Mouse (Mus musculus): ENCODE measurements around the gene Slc50a1. TPM values are rescaled to one million over a fixed set of nuclear protein-coding genes. Genes with fewer than 3 reads are reported as not detected.

The Slc50a1 gene
- 86.5 TPM in 2 replicates for polyA plus RNA-seq (2014; fragmentation: Nextera tagmentation; extraction: Ambion mirVana)

DNA sequence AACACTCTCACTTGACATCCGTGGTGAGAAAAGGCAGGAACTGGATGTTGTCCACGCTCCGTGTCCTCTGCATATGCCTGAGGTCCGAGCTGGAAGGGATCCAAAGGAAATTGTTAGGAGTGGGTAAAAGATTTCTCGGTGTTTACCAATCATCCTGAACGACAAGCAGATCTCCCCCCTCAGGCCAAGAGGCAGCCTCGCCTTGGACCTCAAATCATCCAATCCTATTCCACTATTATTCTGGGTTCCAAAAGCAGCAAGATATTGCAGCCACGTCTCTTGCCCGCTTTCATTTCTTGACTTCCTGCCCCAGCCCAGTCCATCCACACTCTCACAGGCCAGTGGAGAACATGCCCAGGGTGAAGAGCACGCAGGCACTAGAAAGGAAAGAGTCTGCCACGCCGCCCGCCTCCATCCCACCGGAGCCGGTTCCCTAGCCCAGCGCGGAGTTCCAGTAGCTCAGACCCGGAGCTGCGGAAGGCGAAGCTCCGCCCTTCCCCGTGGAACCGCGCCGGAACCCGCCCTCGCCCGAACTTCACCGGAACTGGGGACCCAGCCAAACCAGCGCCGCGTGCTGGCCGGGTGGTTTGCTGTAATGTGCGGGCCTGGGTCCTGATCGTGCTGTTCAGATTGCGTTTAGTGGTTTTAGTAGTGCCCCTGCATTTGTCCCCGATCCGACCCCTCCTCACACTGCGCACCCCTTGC is at the start of gene Slc50a1:
Gene Slc50a1, minus strand, starts transcription at position 520 of the 705 bp plus-strand sequence.
- WGBS, result 2% methylated on average over 39 of the region's 39 CpGs
- Histone ChIP-seq H3K4me3 (ENCODE audit: low read depth, low read length) (peak within 1 kb of the TSS; percentile 51), H3K9me3 (ENCODE audit: control insufficient read depth, low read depth, low read length) (no peaks in the 10 kb centered on the region)

DNA sequence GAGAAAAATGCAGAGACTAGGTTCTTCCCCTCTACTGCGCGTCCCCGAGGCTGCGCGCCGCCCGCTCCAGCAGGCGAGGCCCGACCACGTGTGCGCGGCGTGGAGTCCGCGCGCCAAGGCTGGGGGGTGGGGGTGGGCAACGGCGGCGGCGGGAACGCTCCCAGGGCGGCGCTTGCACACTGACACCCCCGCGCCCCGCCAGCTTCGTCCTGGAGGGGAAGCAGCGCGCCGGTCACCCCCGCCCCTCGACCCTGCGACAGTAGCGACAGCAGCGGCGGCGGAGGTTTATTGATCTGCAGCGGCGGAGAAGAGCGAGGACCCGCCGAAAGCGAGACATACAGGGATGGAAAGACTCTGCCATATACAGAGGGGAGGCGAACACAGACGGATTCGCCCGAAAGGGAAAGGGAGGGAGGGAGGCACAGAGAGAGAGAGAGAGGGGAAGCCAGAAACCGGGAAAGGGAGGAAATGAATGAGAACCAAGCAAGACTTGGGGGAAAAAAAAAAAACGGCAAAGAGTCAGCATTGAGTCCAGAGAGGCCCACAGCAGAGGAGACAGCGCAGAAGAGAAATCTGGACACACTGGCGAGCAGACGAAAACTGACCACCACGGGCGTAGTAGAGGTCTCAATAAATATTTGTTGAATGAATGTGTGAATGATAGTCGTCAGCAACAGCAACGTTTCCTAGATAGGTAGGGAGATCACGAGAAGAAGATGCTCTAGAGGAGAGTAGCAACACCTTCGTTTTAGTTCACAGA is 49.4 kb upstream of the Slc50a1 start:
- Histone ChIP-seq H3K36me3 (ENCODE audit: control insufficient read depth, insufficient read depth, low read length) (no peaks in the 10 kb centered on the region), H3K4me3 (ENCODE audit: low read depth, low read length) (peak overlapping the region; percentile 52), H3K9me3 (ENCODE audit: control insufficient read depth, low read depth, low read length) (no peaks in the 10 kb centered on the region), H3K27ac (ENCODE audit: low read length) (no peak overlapping the region), H3K4me2 (replicated peaks; ENCODE audit: low read depth, low read length) (peak overlapping the region; percentile 89), H3K4me1 (ENCODE audit: control insufficient read depth, insufficient read depth, low read length) (peaks cover 56% of the 10 kb centered on the region), H3K9ac (replicated peaks; ENCODE audit: low read depth, low read length) (peak overlapping the region; percentile 38; the same call in 1 of the 2 replicates), H3K27me3 (ENCODE audit: control insufficient read depth, insufficient read depth, low read length) (peaks cover 15% of the 10 kb centered on the region; the same call in 1 of the 2 replicates)
- no peak for ATAC-seq (ENCODE audit: insufficient number of reproducible peaks, insufficient read depth, low FRiP score, low read depth)
- 1% methylated on average over 58 of the region's 58 CpGs for WGBS

More for the DNA sequence above, at the start of gene Slc50a1:
- H3K27me3 ChIP-seq (ENCODE audit: control insufficient read depth, insufficient read depth, low read length), result no peaks in the 10 kb centered on the region
- peak within 1 kb of the TSS; percentile 64 for H3K4me2 ChIP-seq (replicated peaks; ENCODE audit: low read depth, low read length)
- peak; percentile 39; the same call in 1 of the 2 replicates for ATAC-seq (ENCODE audit: insufficient number of reproducible peaks, insufficient read depth, low FRiP score, low read depth)
- peaks cover 34% of the 10 kb centered on the region for H3K4me1 ChIP-seq (ENCODE audit: control insufficient read depth, insufficient read depth, low read length)
- no peaks in the 10 kb centered on the region; the same call in 1 of the 2 replicates for H3K36me3 ChIP-seq (ENCODE audit: control insufficient read depth, insufficient read depth, low read length)
- H3K9ac ChIP-seq (replicated peaks; ENCODE audit: low read depth, low read length), result peak within 1 kb of the TSS; percentile 49
- peak within 1 kb of the TSS; percentile 68 for H3K27ac ChIP-seq (ENCODE audit: low read length)

DNA sequence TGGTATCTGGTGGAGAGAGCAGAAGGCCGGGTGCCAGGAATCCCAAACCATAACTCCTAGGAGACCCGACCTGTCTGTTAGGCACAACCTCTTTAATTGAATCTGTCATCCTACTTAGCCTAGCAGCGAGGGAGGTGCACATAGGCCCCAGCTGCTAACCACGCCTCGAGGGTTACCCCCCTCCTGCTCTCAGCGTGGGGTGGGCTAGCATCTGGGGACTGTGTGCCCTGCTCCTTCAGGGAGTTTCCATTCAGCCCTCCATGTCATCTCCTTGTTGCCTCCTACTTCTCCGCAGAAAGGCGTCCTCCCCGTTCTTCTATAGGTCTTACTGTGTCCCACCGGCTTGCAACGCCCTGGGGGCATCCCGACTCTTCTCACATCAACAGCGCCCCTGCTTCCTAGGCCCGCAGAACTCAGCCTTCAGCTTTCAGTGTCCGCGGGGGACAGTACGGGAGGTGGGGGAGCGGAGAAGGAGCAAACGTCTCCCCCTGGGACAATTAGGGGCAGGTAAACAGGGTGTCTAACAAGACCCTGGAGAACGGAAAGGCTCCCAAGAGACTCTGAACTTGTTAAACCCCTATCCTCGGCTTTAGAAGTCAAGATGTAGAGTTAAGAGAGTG is 48.7 kb upstream of the Slc50a1 start:
- WGBS, result 15% methylated on average over 21 of the region's 21 CpGs
- H3K36me3 ChIP-seq (ENCODE audit: control insufficient read depth, insufficient read depth, low read length), result no peaks in the 10 kb centered on the region
- H3K4me3 ChIP-seq (ENCODE audit: low read depth, low read length), result peak overlapping the region; percentile 52
- ATAC-seq (ENCODE audit: insufficient number of reproducible peaks, insufficient read depth, low FRiP score, low read depth), result no peak
- no peak overlapping the region for H3K27ac ChIP-seq (ENCODE audit: low read length)
- peaks cover 15% of the 10 kb centered on the region; the same call in 1 of the 2 replicates for H3K27me3 ChIP-seq (ENCODE audit: control insufficient read depth, insufficient read depth, low read length)
- H3K4me2 ChIP-seq (replicated peaks; ENCODE audit: low read depth, low read length), result peak overlapping the region; percentile 89
- H3K9me3 ChIP-seq (ENCODE audit: control insufficient read depth, low read depth, low read length), result no peaks in the 10 kb centered on the region
- peaks cover 59% of the 10 kb centered on the region for H3K4me1 ChIP-seq (ENCODE audit: control insufficient read depth, insufficient read depth, low read length)
- peak overlapping the region; percentile 38; the same call in 1 of the 2 replicates for H3K9ac ChIP-seq (replicated peaks; ENCODE audit: low read depth, low read length)

DNA sequence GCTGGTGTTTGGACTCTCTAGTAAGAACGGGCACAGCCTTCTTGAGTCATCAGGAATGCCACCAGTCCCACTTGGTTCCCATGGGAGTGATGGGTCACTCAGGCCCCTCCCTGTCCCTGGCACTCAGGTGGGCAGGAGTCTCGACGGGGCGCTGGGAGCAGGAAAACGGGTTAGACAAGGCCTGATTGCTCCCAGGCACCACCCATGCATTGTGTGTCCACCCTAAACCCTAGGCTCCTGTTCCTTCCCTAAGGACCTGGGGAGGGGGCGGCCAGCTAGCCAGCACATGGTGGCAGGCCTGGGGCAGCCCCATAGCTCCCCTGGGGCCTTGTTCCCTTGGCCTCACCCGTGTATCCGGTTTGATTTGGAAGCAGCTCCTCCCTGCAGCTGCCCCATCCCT is 47.9 kb upstream of the Slc50a1 start:
- no peak overlapping the region for H3K9ac ChIP-seq (replicated peaks; ENCODE audit: low read depth, low read length)
- WGBS, result 72% methylated on average over 8 of the region's 8 CpGs
- no peak overlapping the region for H3K4me2 ChIP-seq (replicated peaks; ENCODE audit: low read depth, low read length)
- H3K4me1 ChIP-seq (ENCODE audit: control insufficient read depth, insufficient read depth, low read length), result peaks cover 59% of the 10 kb centered on the region
- H3K27ac ChIP-seq (ENCODE audit: low read length), result no peak overlapping the region
- H3K9me3 ChIP-seq (ENCODE audit: control insufficient read depth, low read depth, low read length), result no peaks in the 10 kb centered on the region
- H3K4me3 ChIP-seq (ENCODE audit: low read depth, low read length), result no peak overlapping the region
- H3K36me3 ChIP-seq (ENCODE audit: control insufficient read depth, insufficient read depth, low read length), result no peaks in the 10 kb centered on the region
- ATAC-seq (ENCODE audit: insufficient number of reproducible peaks, insufficient read depth, low FRiP score, low read depth), result no peak
- peaks cover 15% of the 10 kb centered on the region; the same call in 1 of the 2 replicates for H3K27me3 ChIP-seq (ENCODE audit: control insufficient read depth, insufficient read depth, low read length)

DNA sequence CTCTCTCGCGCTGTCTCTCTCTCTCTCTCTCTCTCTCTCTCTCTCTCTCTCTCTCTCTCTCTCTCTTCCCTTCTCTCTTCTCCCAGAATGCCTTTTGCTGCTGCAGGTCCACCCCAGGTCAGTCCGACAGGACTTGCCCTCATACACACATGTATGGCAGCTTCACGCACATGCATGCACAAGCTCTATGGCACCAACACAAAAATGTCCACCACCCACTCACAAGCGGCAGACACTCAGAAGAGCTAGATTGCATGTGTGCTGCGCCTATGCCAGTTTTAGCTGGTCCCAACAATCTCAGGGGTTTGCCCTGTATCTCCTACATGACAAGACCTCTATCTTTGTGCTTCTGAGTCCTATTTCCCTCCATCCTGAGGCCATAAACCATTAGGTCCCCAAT is 46.9 kb upstream of the Slc50a1 start:
- no peak for ATAC-seq (ENCODE audit: insufficient number of reproducible peaks, insufficient read depth, low FRiP score, low read depth)
- no peak overlapping the region for H3K27ac ChIP-seq (ENCODE audit: low read length)
- H3K36me3 ChIP-seq (ENCODE audit: control insufficient read depth, insufficient read depth, low read length), result no peaks in the 10 kb centered on the region
- WGBS, result 52% methylated on average over 6 of the region's 6 CpGs
- no peak overlapping the region for H3K9ac ChIP-seq (replicated peaks; ENCODE audit: low read depth, low read length)
- no peaks in the 10 kb centered on the region for H3K9me3 ChIP-seq (ENCODE audit: control insufficient read depth, low read depth, low read length)
- peaks cover 57% of the 10 kb centered on the region for H3K4me1 ChIP-seq (ENCODE audit: control insufficient read depth, insufficient read depth, low read length)
- H3K4me2 ChIP-seq (replicated peaks; ENCODE audit: low read depth, low read length), result no peak overlapping the region
- H3K4me3 ChIP-seq (ENCODE audit: low read depth, low read length), result no peak overlapping the region
- peaks cover 15% of the 10 kb centered on the region; the same call in 1 of the 2 replicates for H3K27me3 ChIP-seq (ENCODE audit: control insufficient read depth, insufficient read depth, low read length)

DNA sequence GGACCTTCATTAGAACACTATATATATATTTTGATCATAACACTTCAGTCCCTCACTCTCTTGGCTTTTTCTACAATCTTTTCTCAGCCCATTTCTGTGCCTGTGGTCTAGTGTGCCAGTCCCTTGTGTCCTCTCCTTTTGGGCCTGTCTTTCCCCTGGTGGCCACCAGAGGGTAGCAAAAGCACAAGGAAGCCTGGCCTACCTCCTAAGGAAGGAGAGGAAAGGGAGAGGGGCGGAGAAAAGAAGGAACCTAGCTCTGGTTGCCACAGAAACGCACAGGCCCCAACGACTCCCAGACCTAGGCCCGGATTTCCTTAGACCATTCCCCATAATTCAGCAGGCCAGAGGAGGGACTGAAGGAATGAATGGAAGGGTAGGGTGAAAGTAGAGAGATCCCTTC is 46.5 kb upstream of the Slc50a1 start:
- no peak overlapping the region for H3K27ac ChIP-seq (ENCODE audit: low read length)

DNA sequence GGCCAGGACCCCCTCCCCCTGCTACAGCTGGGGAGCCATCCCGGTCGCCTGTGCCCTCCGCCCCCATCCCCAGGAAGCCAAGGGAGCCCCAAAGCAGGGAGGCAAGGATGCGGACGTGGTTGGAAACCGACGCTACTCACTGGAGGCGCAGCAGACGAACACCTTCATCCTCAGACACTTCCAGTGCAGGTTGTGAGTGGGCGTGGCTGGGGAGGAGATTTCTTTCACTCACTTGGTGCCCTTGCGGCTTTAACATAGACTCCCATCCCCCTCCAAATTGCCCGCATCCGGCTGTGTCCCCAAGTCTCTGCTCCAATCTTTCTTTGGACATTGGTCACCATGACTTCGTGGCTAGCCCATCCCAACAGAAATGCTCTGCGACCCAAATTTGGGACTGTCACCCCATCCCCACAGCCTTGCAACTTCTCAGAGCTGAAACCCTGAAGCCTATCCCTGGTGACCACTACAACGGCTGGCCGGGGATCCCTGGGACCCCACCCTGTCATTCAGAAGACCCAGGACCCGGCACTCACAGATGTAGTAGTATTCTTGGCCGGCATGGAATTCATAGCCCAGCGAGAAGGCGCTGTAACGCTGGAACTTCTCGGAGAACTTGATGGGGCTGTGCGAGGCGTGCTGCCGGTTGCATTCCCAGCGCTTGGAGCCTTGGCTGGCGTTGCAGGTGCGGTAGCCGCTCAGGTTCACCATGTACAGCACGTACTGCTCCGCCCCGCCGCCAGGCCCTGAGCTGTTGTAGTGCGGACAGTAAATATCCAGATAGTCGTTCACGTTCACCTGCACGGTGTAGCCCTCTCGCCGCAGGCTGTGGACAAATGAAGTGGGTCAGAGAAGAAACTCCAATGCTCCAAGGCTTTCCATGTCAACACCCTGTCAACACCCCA is 45.8 kb upstream of the Slc50a1 start:
- peak overlapping the region; percentile 69 for H3K4me2 ChIP-seq (replicated peaks; ENCODE audit: low read depth, low read length)
- no peaks in the 10 kb centered on the region for H3K36me3 ChIP-seq (ENCODE audit: control insufficient read depth, insufficient read depth, low read length)
- WGBS, result 13% methylated on average over 40 of the region's 40 CpGs
- H3K27me3 ChIP-seq (ENCODE audit: control insufficient read depth, insufficient read depth, low read length), result peaks cover 15% of the 10 kb centered on the region; the same call in 1 of the 2 replicates
- no peaks in the 10 kb centered on the region for H3K9me3 ChIP-seq (ENCODE audit: control insufficient read depth, low read depth, low read length)
- no peak overlapping the region for H3K27ac ChIP-seq (ENCODE audit: low read length)
- peak overlapping the region; percentile 29 for H3K4me3 ChIP-seq (ENCODE audit: low read depth, low read length)
- peaks cover 48% of the 10 kb centered on the region for H3K4me1 ChIP-seq (ENCODE audit: control insufficient read depth, insufficient read depth, low read length)
- peak; percentile 16; the same call in 1 of the 2 replicates for ATAC-seq (ENCODE audit: insufficient number of reproducible peaks, insufficient read depth, low FRiP score, low read depth)
- no peak overlapping the region for H3K9ac ChIP-seq (replicated peaks; ENCODE audit: low read depth, low read length)

More for the DNA sequence above, 46.5 kb upstream of the Slc50a1 start:
- ATAC-seq (ENCODE audit: insufficient number of reproducible peaks, insufficient read depth, low FRiP score, low read depth), result peak; percentile 34; the same call in 1 of the 2 replicates
- no peaks in the 10 kb centered on the region for H3K36me3 ChIP-seq (ENCODE audit: control insufficient read depth, insufficient read depth, low read length)
- H3K27me3 ChIP-seq (ENCODE audit: control insufficient read depth, insufficient read depth, low read length), result peaks cover 15% of the 10 kb centered on the region; the same call in 1 of the 2 replicates
- H3K4me3 ChIP-seq (ENCODE audit: low read depth, low read length), result peak overlapping the region; percentile 29; the same call in 1 of the 2 replicates
- H3K9me3 ChIP-seq (ENCODE audit: control insufficient read depth, low read depth, low read length), result no peaks in the 10 kb centered on the region
- no peak overlapping the region for H3K9ac ChIP-seq (replicated peaks; ENCODE audit: low read depth, low read length)
- 0% methylated on average over 4 of the region's 4 CpGs for WGBS
- peaks cover 53% of the 10 kb centered on the region for H3K4me1 ChIP-seq (ENCODE audit: control insufficient read depth, insufficient read depth, low read length)
- H3K4me2 ChIP-seq (replicated peaks; ENCODE audit: low read depth, low read length), result peak overlapping the region; percentile 69; the same call in 1 of the 2 replicates
